Mouse (Mus musculus): ENCODE results near the gene Stat3.

- TF ChIP-seq EP300 (IDR thresholded peaks at IDR 0.05; ENCODE audit: low read length) = no peak
- TF ChIP-seq BHLHE40 (IDR thresholded peaks at IDR 0.05; ENCODE audit: low read depth, low read length) = no peak
- no peak for TF ChIP-seq POLR2A (IDR thresholded peaks at IDR 0.05; ENCODE audit: low read depth, low read length)
- TF ChIP-seq MEF2A (IDR thresholded peaks at IDR 0.05; ENCODE audit: borderline replicate concordance, low read depth, low read length) = no peak
- TF ChIP-seq CTCF (conservative IDR thresholded peaks at IDR 0.05 in 1 of 2, IDR thresholded peaks at IDR 0.05 in 1 of 2; ENCODE audit: low read depth in 2 of 2, low read length in 2 of 2) = no peak
- TF ChIP-seq NELFE (IDR thresholded peaks at IDR 0.05; ENCODE audit: low read depth, low read length) = no peak
- no peak for TF ChIP-seq ETS1 (conservative IDR thresholded peaks at IDR 0.05; ENCODE audit: low read depth, low read length)
- no peak for TF ChIP-seq RCOR1 (conservative IDR thresholded peaks at IDR 0.05; ENCODE audit: low read depth, low read length)
- TF ChIP-seq HCFC1 (IDR thresholded peaks at IDR 0.05; ENCODE audit: low read depth, low read length) = no peak
- no peak for TF ChIP-seq POLR2AphosphoS2 (IDR thresholded peaks at IDR 0.05; ENCODE audit: low read depth, low read length)
Measured at GRCm38 (mm10) chr11:100906885-100907284, 32.5 kb downstream of the Stat3 start.

Measured in CH12.LX (cell line).